Mouse (Mus musculus): ENCODE measurements around the gene 4931417E11Rik.

The 4931417E11Rik gene

GRCm38 (mm10) chr6:73469567-73469966 lies at the start of gene 4931417E11Rik:
Gene 4931417E11Rik (minus strand): TSS chr6:73469667.
- no peak for DNase-seq (ENCODE audit: low spot score in 2 of 2)

GRCm38 (mm10) chr6:73517818-73518396 lies 48.4 kb upstream of the 4931417E11Rik start:
- DNase-seq (ENCODE audit: low spot score in 2 of 2) = no peak

- no peak for DNase-seq (ENCODE audit: low spot score in 2 of 2)
These were observed 43.4 kb upstream of the 4931417E11Rik start for GRCm38 (mm10) chr6:73512907-73513306.

- no peak for DNase-seq (ENCODE audit: low spot score in 2 of 2)
These were observed 30.2 kb upstream of the 4931417E11Rik start for GRCm38 (mm10) chr6:73499631-73500030.

GRCm38 (mm10) chr6:73497321-73497720 lies 27.9 kb upstream of the 4931417E11Rik start:
- DNase-seq (ENCODE audit: low spot score in 2 of 2) = no peak

GRCm38 (mm10) chr6:73490524-73490923 lies 21.1 kb upstream of the 4931417E11Rik start:
- DNase-seq (ENCODE audit: low spot score in 2 of 2) = no peak

GRCm38 (mm10) chr6:73485616-73486015 lies 16.1 kb upstream of the 4931417E11Rik start:
- no peak for DNase-seq (ENCODE audit: low spot score in 2 of 2)

- no peak for DNase-seq (ENCODE audit: low spot score in 2 of 2)
These were observed 3.4 kb downstream of the 4931417E11Rik start for GRCm38 (mm10) chr6:73466084-73466483.

- DNase-seq (ENCODE audit: low spot score in 2 of 2) = no peak
These were observed 6.9 kb downstream of the 4931417E11Rik start for GRCm38 (mm10) chr6:73462543-73462942.

- no peak for DNase-seq (ENCODE audit: low spot score in 2 of 2)
These were observed 35.6 kb downstream of the 4931417E11Rik start for GRCm38 (mm10) chr6:73433912-73434311.

GRCm38 (mm10) chr6:73428618-73429336 lies 40.7 kb downstream of the 4931417E11Rik start:
- no peak for DNase-seq (ENCODE audit: low spot score in 2 of 2)

- DNase-seq (ENCODE audit: low spot score in 2 of 2) = no peak
These were observed 42.1 kb downstream of the 4931417E11Rik start for GRCm38 (mm10) chr6:73427273-73427812.

Data from spleen, postnatal 36 days (tissue).